Mouse (Mus musculus): ENCODE measurements around the gene Csmd2.

DNA sequence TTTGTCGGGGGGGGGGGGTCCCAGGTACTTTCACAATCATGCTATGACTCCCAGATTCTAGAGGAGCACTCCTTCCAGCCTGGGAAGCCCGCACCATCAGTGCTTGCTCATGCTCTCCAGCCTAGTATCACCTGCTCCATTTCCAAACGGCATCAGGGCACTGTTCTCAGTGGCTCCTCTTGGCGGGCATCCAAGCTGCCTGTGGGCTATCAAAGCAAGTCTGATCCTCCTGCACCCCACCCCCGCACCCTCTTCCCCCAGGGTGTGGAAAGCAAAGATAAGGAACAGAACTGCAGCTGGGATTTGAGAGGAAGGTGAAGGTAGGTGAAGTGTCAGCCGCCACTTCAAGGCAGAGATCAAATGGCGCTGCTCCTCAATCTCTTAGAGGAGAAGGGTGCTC, 128.7 kb downstream of the Csmd2 start:
- TF ChIP-seq CTCF (IDR thresholded peaks at IDR 0.05; ENCODE audit: low read depth) (no peak), EP300 (IDR thresholded peaks at IDR 0.05; ENCODE audit: low read depth) (no peak)

Measured in liver, postnatal 0 days (tissue).